Mouse (Mus musculus) erythroblast, embryonic 14.5 days (primary cell): ENCODE data around the gene Bglap. TPM values are rescaled to one million over a fixed set of nuclear protein-coding genes. Genes with fewer than 3 reads are reported as not detected.
"Not testable (repeated sequence)": the region's sequence is repeated elsewhere in the genome, so short reads cannot be mapped to it uniquely, and the experiment has no call there.

ENCODE experiments used
- H3K27me3 ChIP-seq: 2 replicates; pipeline ENCODE4 v1.6.1; 2012; ENCODE audit warnings: inconsistent platforms; ENCODE audit not compliant: control insufficient read depth
- H3K36me3 ChIP-seq: 2 replicates; pipeline ENCODE4 v1.6.1; 2012; ENCODE audit warnings: mild to moderate bottlenecking, inconsistent platforms; ENCODE audit not compliant: control insufficient read depth
- H3K4me1 ChIP-seq: 2 replicates; pipeline ENCODE4 v1.6.1; 2012; ENCODE audit warnings: inconsistent platforms; ENCODE audit not compliant: control insufficient read depth
- H3K4me3 ChIP-seq: replicated peaks from 2 replicates; pipeline ENCODE3; 2012; ENCODE audit warnings: moderate library complexity, mild to moderate bottlenecking, inconsistent platforms
- H3K9me3 ChIP-seq: 2 replicates; pipeline ENCODE4 v1.6.1; 2012; ENCODE audit warnings: low read length, inconsistent platforms, mixed read lengths; ENCODE audit not compliant: control insufficient read depth
- GATA1 ChIP-seq: IDR thresholded peaks from 2 replicates; pipeline ENCODE4 v1.6.1; 2012; ENCODE audit warnings: low read length, inconsistent platforms, mixed read lengths
- TAL1 ChIP-seq: IDR thresholded peaks from 3 replicates; pipeline ENCODE4 v1.6.1; 2012; ENCODE audit warnings: low read length, inconsistent platforms, mixed read lengths
- polyA plus RNA-seq: library from polyadenylated mRNA; stranded (reverse); fragments of >175 nt; gene quantifications from 2 replicates; pipeline ENCODE4 v1.2.3, GENCODE M21; 2012

Bglap gene
- polyA plus RNA-seq, 1 experiment, result not detected

- TF ChIP-seq GATA1 (no peak), TAL1 (no peak)
- Histone ChIP-seq H3K36me3 (peaks cover 91% of the 10 kb centered on the region), H3K27me3 (no peaks in the 10 kb centered on the region), H3K4me1 (peaks cover 3% of the 10 kb centered on the region; the same call in 1 of the 2 replicates), H3K9me3 (peaks cover 3% of the 10 kb centered on the region; the same call in 1 of the 2 replicates), H3K4me3 (no peak overlapping the region)
Measured at GRCm38 (mm10) chr3:88398666-88399065, 14.4 kb upstream of the Bglap start.

DNA sequence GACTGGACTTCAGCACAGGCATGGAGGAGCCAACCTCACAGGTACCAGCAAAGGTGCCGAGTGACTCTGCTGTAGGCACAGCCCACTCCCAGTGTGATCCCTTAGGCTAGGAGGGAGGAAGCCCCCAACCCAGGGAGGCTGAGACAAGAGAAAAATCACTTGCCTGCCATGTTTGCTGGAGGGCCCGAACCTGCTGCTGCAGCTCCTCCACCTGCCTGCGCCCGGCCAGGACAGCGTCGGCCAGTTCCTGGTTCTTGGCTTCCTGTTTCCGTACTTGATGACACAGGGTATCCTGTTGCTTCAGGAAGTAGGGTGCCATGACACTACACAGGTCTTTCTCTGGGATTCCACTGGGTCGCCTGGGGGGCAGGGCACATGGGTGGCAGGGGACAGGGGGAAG is 11.5 kb upstream of the Bglap start:
- Histone ChIP-seq H3K4me1 (peaks cover 3% of the 10 kb centered on the region; the same call in 1 of the 2 replicates), H3K36me3 (peaks cover 85% of the 10 kb centered on the region), H3K9me3 (peaks cover 3% of the 10 kb centered on the region; the same call in 1 of the 2 replicates), H3K4me3 (no peak overlapping the region), H3K27me3 (no peaks in the 10 kb centered on the region)
- TF ChIP-seq GATA1 (no peak), TAL1 (no peak)

GRCm38 (mm10) chr3:88395288-88395687 is 11.0 kb upstream of the Bglap start:
- H3K27me3 ChIP-seq, result no peaks in the 10 kb centered on the region
- peaks cover 85% of the 10 kb centered on the region for H3K36me3 ChIP-seq
- H3K4me3 ChIP-seq, result no peak overlapping the region
- peaks cover 4% of the 10 kb centered on the region; the same call in 1 of the 2 replicates for H3K9me3 ChIP-seq
- peaks cover 3% of the 10 kb centered on the region; the same call in 1 of the 2 replicates for H3K4me1 ChIP-seq
- TF ChIP-seq GATA1, result no peak
- no peak for TF ChIP-seq TAL1

DNA sequence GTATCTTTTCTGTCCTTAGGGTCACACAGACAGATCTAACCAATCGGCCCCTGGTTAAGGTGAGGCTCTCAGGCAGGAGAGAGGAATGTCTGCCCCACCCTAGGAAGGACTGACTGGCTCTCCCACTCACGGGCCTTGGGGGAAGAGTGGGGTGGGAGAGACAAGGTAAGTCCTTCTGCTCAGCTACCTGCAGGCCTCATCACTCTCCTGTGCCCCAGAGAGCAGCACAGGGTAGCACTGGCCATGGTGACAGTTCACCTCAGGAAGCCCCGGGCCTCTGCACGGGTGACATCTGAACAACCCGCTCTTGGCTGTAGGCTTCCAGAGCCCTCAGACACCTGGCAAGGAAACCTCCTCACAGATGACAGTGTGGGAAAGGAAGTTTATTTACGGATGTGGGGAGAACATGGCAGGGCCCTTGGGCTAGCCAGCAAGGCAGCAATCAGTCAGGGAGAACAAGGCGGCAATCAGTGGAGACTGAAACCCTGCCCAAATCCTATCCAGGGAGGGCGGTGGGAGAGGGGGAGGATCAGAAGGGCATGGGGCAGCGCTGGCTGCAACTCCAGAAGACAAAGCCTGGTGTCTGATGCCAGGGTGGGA is 9.6 kb upstream of the Bglap start:
- Histone ChIP-seq H3K4me1 (peaks cover 1% of the 10 kb centered on the region; the same call in 1 of the 2 replicates), H3K4me3 (no peak overlapping the region), H3K9me3 (0 out of 2 replicates have a peak, but pooled peaks cover 2% of the 10 kb centered on the region), H3K36me3 (peaks cover 75% of the 10 kb centered on the region), H3K27me3 (no peaks in the 10 kb centered on the region)
- no peak for TF ChIP-seq TAL1
- no peak for TF ChIP-seq GATA1

GRCm38 (mm10) chr3:88382383-88382782 is 1.9 kb downstream of the Bglap start:
- H3K36me3 ChIP-seq, H3K27me3 ChIP-seq: not testable (repeated sequence)

DNA sequence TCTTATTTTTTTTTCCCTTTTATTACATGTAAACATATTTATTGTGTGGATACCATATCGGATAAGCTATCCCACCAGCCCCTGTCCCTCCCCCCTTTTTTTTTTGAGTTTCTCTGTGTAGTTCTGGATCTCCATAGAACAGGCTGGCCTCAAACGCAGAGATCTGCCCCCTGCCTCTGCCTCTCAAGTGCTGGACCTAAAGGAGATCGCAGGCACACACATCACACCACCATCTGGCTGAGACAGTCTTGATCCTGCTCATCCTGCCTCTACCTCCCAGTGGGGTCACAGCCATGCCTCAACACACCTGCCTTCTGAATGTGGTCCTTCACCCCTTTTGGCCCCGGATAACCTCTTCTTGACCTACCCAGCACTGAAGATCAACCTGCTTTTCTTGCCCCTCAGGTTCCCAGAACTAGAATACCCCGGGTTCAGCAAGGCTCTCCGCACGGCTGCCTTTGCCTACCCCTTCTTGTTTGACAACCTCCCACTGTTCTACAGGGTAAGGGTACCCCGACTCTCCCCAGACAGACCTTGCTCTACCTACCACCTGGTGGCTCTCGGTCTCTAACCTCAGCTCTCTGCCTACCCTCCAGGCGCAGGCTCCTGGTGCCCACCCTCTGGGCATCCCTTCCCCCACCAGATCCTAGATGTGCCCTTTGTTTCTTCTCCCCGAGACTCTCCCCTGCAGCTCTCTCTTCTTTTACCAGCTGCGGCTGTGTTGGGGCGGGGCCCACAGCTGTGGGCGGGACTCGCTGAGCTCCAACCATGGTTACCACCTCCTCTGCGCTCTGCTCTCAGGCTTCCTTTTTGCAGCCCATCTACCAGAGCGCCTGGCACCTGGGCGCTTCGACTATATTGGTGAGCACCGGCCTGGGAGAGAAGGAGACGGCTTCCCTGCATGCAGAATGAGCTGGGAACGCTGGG is 2.6 kb downstream of the Bglap start:
- not testable (repeated sequence) for H3K36me3 ChIP-seq, H3K4me1 ChIP-seq, H3K4me3 ChIP-seq, H3K27me3 ChIP-seq, H3K9me3 ChIP-seq

More at GRCm38 (mm10) chr3:88382383-88382782, 1.9 kb downstream of the Bglap start:
- H3K4me3 ChIP-seq, H3K9me3 ChIP-seq, H3K4me1 ChIP-seq: not testable (repeated sequence)

- H3K4me1 ChIP-seq, result peaks cover 17% of the 10 kb centered on the region
Measured at GRCm38 (mm10) chr3:88378599-88378998, 5.7 kb downstream of the Bglap start, which contains the start of gene Bglap2. TSS of gene Bglap2 (minus strand) at chr3:88378699.

GRCm38 (mm10) chr3:88376644-88377043 is 7.6 kb downstream of the Bglap start:
- not testable (repeated sequence) for H3K9me3 ChIP-seq, H3K4me3 ChIP-seq, H3K36me3 ChIP-seq
- peaks cover 14% of the 10 kb centered on the region for H3K4me1 ChIP-seq
- peaks cover 14% of the 10 kb centered on the region for H3K27me3 ChIP-seq

More at GRCm38 (mm10) chr3:88378599-88378998, 5.7 kb downstream of the Bglap start, which contains the start of gene Bglap2:
- H3K4me3 ChIP-seq, H3K9me3 ChIP-seq, H3K36me3 ChIP-seq: not testable (repeated sequence)
- peaks cover 12% of the 10 kb centered on the region for H3K27me3 ChIP-seq

GRCm38 (mm10) chr3:88375750-88376626 is 8.3 kb downstream of the Bglap start:
- H3K36me3 ChIP-seq, H3K4me3 ChIP-seq: not testable (repeated sequence)

GRCm38 (mm10) chr3:88372643-88373042 is 11.6 kb downstream of the Bglap start, which contains the start of gene Bglap3:
TSS of gene Bglap3 (minus strand) at chr3:88372743.
- Histone ChIP-seq H3K4me1 (peaks cover 13% of the 10 kb centered on the region), H3K27me3 (peaks cover 11% of the 10 kb centered on the region), H3K9me3 (peaks cover 30% of the 10 kb centered on the region)
- not testable (repeated sequence) for H3K36me3 ChIP-seq, H3K4me3 ChIP-seq

More at GRCm38 (mm10) chr3:88375750-88376626, 8.3 kb downstream of the Bglap start:
- H3K9me3 ChIP-seq, result not testable (repeated sequence)
- H3K4me1 ChIP-seq, result peaks cover 10% of the 10 kb centered on the region
- peaks cover 12% of the 10 kb centered on the region for H3K27me3 ChIP-seq

DNA sequence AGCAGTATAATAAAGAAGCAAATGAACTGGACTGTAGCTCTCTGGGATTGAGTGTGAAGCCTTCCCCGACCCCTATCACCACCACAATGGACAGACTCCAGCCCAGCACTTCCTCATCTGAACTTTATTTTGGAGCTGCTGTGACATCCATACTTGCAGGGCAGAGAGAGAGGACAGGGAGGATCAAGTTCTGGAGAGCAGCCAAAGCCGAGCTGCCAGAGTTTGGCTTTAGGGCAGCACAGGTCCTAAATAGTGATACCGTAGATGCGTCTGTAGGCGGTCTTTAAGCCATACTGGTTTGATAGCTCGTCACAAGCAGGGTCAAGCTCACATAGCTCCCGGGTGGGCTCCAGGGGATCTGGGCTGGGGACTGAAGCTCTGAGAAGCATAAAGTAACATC is 15.8 kb downstream of the Bglap start:
- H3K4me3 ChIP-seq, result not testable (repeated sequence)
- Histone ChIP-seq H3K36me3 (peaks cover 15% of the 10 kb centered on the region), H3K27me3 (peaks cover 30% of the 10 kb centered on the region), H3K4me1 (peaks cover 38% of the 10 kb centered on the region), H3K9me3 (peaks cover 35% of the 10 kb centered on the region)

- Histone ChIP-seq H3K27me3 (peaks cover 27% of the 10 kb centered on the region), H3K4me1 (peaks cover 48% of the 10 kb centered on the region), H3K36me3 (peaks cover 24% of the 10 kb centered on the region), H3K9me3 (peaks cover 35% of the 10 kb centered on the region)
- H3K4me3 ChIP-seq, result not testable (repeated sequence)
Measured at GRCm38 (mm10) chr3:88367517-88367916, 16.7 kb downstream of the Bglap start.
